25 mouse cellular contexts compared by ENCODE assay signal in the genomic region with DNA sequence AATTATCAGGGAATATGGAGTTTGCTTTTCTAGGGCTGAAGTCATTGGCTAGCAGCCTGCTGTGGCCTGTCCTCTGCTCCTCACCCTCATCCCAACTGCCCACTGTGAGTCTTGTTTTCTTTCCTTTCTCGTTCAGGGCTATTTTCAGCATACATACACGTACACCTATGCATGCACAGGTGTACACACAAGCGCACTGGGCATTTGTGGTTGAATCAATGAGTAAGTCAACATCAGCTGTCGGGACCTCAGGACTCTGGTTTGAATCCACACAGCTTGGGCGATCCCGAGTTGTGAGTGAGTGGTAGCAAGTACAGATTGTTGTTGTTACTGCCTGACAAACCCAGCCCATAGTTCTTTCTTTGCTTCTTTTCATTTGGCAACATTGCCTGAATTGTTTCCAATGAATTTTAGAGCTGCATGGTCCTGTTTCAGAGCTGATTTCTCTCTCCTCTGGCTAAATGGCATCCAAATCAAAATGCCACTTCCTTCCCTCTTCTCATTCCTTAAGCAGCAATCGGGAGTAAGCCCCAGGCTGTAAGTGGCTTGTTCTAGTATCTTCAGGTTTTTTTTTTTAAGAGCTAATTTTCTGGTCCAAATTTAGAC.
DNase-seq lines count a peak whose midpoint lies in the region; ATAC-seq and TF ChIP-seq lines count a peak whose summit lies in the region.
"Had no signal": no experiment of that assay in that cellular context is flagged by ENCODE, and none has a peak within 500 bp of the region (broad histone marks: within the 10 kb centered on the region; RNA-seq: fewer than 3 reads in every experiment).

No protein-coding gene starts in this region.

- H3K27me3 ChIP-seq in forebrain, postnatal 0 days (ENCODE audit: insufficient read depth, low read length): no peaks in the 10 kb centered on the region
- no peaks in the 10 kb centered on the region for H3K27me3 ChIP-seq in forebrain, embryonic 14.5 days (replicated peaks; ENCODE audit: control insufficient read depth, insufficient read depth, low read length)
- H3K27me3 ChIP-seq: CH12.LX; embryonic facial prominence, embryonic 15.5 days; heart, embryonic 12.5 days; hindbrain, embryonic 15.5 days; Patski had no signal

- no peaks in the 10 kb centered on the region for H3K9me3 ChIP-seq in forebrain, postnatal 0 days (ENCODE audit: low read length)
- no peaks in the 10 kb centered on the region for H3K9me3 ChIP-seq in forebrain, embryonic 14.5 days (replicated peaks; ENCODE audit: control insufficient read depth, low read length)
- H3K9me3 ChIP-seq: embryonic facial prominence, embryonic 15.5 days; forebrain, embryonic 10.5 days; heart, embryonic 12.5 days; hindbrain, embryonic 10.5 days; hindbrain, embryonic 15.5 days had no signal

- no peak overlapping the region for H3K4me2 ChIP-seq in forebrain, postnatal 0 days (ENCODE audit: low read depth)
- no peak overlapping the region for H3K4me2 ChIP-seq in forebrain, embryonic 14.5 days (ENCODE audit: low read length)
- H3K4me2 ChIP-seq: embryonic facial prominence, embryonic 15.5 days; heart, embryonic 12.5 days; hindbrain, embryonic 15.5 days had no signal

- 52% methylated on average over 7 of the region's 7 CpGs for WGBS in forebrain, postnatal 0 days
- 79% methylated on average over 7 of the region's 7 CpGs for WGBS in forebrain, embryonic 14.5 days
- WGBS in macrophage (ENCODE audit: missing documents): 86% methylated on average over 7 of the region's 7 CpGs

- H3K36me3 ChIP-seq in forebrain, postnatal 0 days (ENCODE audit: insufficient read depth): no peaks in the 10 kb centered on the region
- H3K36me3 ChIP-seq in forebrain, embryonic 14.5 days (ENCODE audit: control insufficient read depth, insufficient read depth, low read length): no peaks in the 10 kb centered on the region
- H3K36me3 ChIP-seq in macrophage (ENCODE audit: inconsistent target): no peaks in the 10 kb centered on the region
- H3K36me3 ChIP-seq: embryonic facial prominence, embryonic 15.5 days; forebrain, embryonic 10.5 days; heart, embryonic 12.5 days; hindbrain, embryonic 10.5 days; hindbrain, embryonic 15.5 days had no signal

- H3K79me2 ChIP-seq in macrophage (ENCODE audit: inconsistent target): no peaks in the 10 kb centered on the region

- peak; percentile 19; the same call in 1 of the 2 replicates for ATAC-seq in forebrain, postnatal 0 days
- no peak for ATAC-seq in forebrain, embryonic 14.5 days
- ATAC-seq: activated CD4-positive, CD25-positive, alpha-beta regulatory T cell, adult 4 months; inflammation-experienced regulatory T-cells, adult 6 months; intestine, postnatal 0 days; Patski had no signal

- H3K4me1 ChIP-seq in forebrain, postnatal 0 days (ENCODE audit: insufficient read depth): 0 out of 2 replicates have a peak, but pooled peaks cover 2% of the 10 kb centered on the region
- H3K4me1 ChIP-seq in forebrain, embryonic 14.5 days (ENCODE audit: control insufficient read depth, insufficient read depth, low read length): peaks cover 5% of the 10 kb centered on the region; the same call in 1 of the 2 replicates
- H3K4me1 ChIP-seq: embryonic facial prominence, embryonic 15.5 days; heart, embryonic 12.5 days; hindbrain, embryonic 15.5 days had no signal

- no peak overlapping the region for H3K9ac ChIP-seq in forebrain, postnatal 0 days
- no peak overlapping the region for H3K9ac ChIP-seq in forebrain, embryonic 14.5 days (ENCODE audit: low read length)
- H3K9ac ChIP-seq: embryonic facial prominence, embryonic 15.5 days; heart, embryonic 12.5 days; hindbrain, embryonic 15.5 days had no signal

- peak; percentile 36 for DNase-seq in forebrain, postnatal 0 days
- DNase-seq in forebrain, embryonic 14.5 days (ENCODE audit: low spot score): no peak
- peak; percentile 50 for DNase-seq in layer of hippocampus, adult 9-11 months
- no peak for DNase-seq in layer of hippocampus, postnatal 25 days (ENCODE audit: extremely low spot score in 1 of 2, low spot score in 1 of 2)
- no peak for DNase-seq in cerebellum, postnatal 10 days
- DNase-seq in adrenal gland, adult (ENCODE audit: inconsistent age in 2 of 2, low spot score in 1 of 2): no peak
- DNase-seq in embryo, embryonic 11 days: no peak
- DNase-seq: adrenal gland, adult 8-10 months; adrenal gland, postnatal 36 days; cerebellum, adult 11-12 months; cerebellum, adult 9-10 months; cerebellum, postnatal 36 days; gastrocnemius, postnatal 14 days had no signal

- H3K4me3 ChIP-seq in forebrain, postnatal 0 days (ENCODE audit: low read depth, low read length): no peak overlapping the region
- H3K4me3 ChIP-seq in forebrain, embryonic 14.5 days (ENCODE audit: low read depth, low read length): no peak overlapping the region
- H3K4me3 ChIP-seq in macrophage (ENCODE audit: inconsistent target): no peak overlapping the region
- H3K4me3 ChIP-seq: embryonic facial prominence, embryonic 15.5 days; erythroblast, embryonic 14.5 days; forebrain, embryonic 10.5 days; heart, embryonic 12.5 days; hindbrain, embryonic 10.5 days; hindbrain, embryonic 15.5 days had no signal

- no peak overlapping the region; the same call in 1 of the 2 replicates for H3K27ac ChIP-seq in forebrain, postnatal 0 days (ENCODE audit: low read depth, low read length)
- H3K27ac ChIP-seq in forebrain, embryonic 14.5 days (ENCODE audit: low read depth, low read length): no peak overlapping the region
- H3K27ac ChIP-seq in macrophage: peak overlapping the region; percentile 55
- H3K27ac ChIP-seq: embryonic facial prominence, embryonic 15.5 days; forebrain, embryonic 10.5 days; hindbrain, embryonic 10.5 days; hindbrain, embryonic 15.5 days had no signal

- no peak for TF ChIP-seq CTCF in forebrain, postnatal 0 days (IDR thresholded peaks at IDR 0.05; ENCODE audit: low read depth)

Comparison
In these comparisons a context has a peak if more than half of its experiments do, and no peak if none do; other contexts are left out.
1. DNase-seq: peak in forebrain, postnatal 0 days (single experiment) and layer of hippocampus, adult 9-11 months (single experiment); none in forebrain, embryonic 14.5 days (single experiment), layer of hippocampus, postnatal 25 days (0 of 2), cerebellum, postnatal 10 days (0 of 2), adrenal gland, adult (0 of 2) and embryo, embryonic 11 days (single experiment).